Mouse (Mus musculus) limb, embryonic 13.5 days (tissue): ENCODE measurements around the gene Asap2. TPM values are rescaled to one million over a fixed set of nuclear protein-coding genes. Genes with fewer than 3 reads are reported as not detected.
"Not testable (repeated sequence)": the region's sequence is repeated elsewhere in the genome, so short reads cannot be mapped to it uniquely, and the experiment has no call there.

Experiments
- ATAC-seq: fragments of 200-750 bp; cut with Nextera tagmentation; 2 replicates; pipeline ENCODE4 v1.8.0; 2017; ENCODE audit warnings: low read depth, moderate number of reproducible peaks, moderate TSS enrichment; ENCODE audit not compliant: low FRiP score
- H3K27ac ChIP-seq: fragments of 300-500 bp; sonication (generic); 2 replicates; pipeline ENCODE4 v1.5.1; 2015; ENCODE audit warnings: inconsistent platforms, mild to moderate bottlenecking, moderate library complexity
- H3K27me3 ChIP-seq: fragments of 300-500 bp; sonication (generic); 2 replicates; pipeline ENCODE4 v1.6.1; 2015; ENCODE audit warnings: mild to moderate bottlenecking, inconsistent platforms
- H3K36me3 ChIP-seq: fragments of 300-500 bp; sonication (generic); 2 replicates; pipeline ENCODE4 v1.6.1; 2015; ENCODE audit warnings: inconsistent platforms, mild to moderate bottlenecking, moderate library complexity
- H3K4me1 ChIP-seq: fragments of 300-500 bp; sonication (generic); 2 replicates; pipeline ENCODE4 v1.6.1; 2015; ENCODE audit warnings: inconsistent platforms
- H3K4me2 ChIP-seq: fragments of 300-500 bp; sonication (generic); replicated peaks from 2 replicates; pipeline ENCODE4 v1.6.1; 2015; ENCODE audit warnings: inconsistent platforms, mild to moderate bottlenecking, moderate library complexity
- H3K4me3 ChIP-seq: fragments of 300-500 bp; sonication (generic); 2 replicates; pipeline ENCODE4 v1.5.1; 2015; ENCODE audit warnings: moderate library complexity, mild to moderate bottlenecking, inconsistent platforms
- H3K9ac ChIP-seq: fragments of 300-500 bp; sonication (generic); 2 replicates; pipeline ENCODE4 v1.6.1; 2015; ENCODE audit warnings: mild to moderate bottlenecking, inconsistent platforms
- H3K9me3 ChIP-seq: fragments of 300-500 bp; sonication (generic); 2 replicates; pipeline ENCODE4 v1.6.1; 2016; ENCODE audit warnings: inconsistent platforms
- WGBS: fragments of 180-500 bp; shearing (Covaris S2); methylation state at CpG from one replicate; pipeline ENCODE4 v1.1.7; 2015; 5-methylcytosine and 5-hydroxymethylcytosine counted together
- polyA plus RNA-seq: library from polyadenylated mRNA; unstranded; fragments of >200 nt; fragmentation: Nextera tagmentation; extraction: Ambion mirVana; gene quantifications from 2 replicates; pipeline ENCODE4 v1.2.1, GENCODE M21; 2015

Gene Asap2
- polyA plus RNA-seq: 10.7 and 11.1 TPM in 2 replicates

- not testable (repeated sequence) for H3K4me1 ChIP-seq, ATAC-seq, H3K27me3 ChIP-seq, H3K27ac ChIP-seq, H3K36me3 ChIP-seq, H3K9me3 ChIP-seq
- 0% methylated on average over 34 of the region's 38 CpGs for WGBS
- Histone ChIP-seq H3K4me2 (peak within 1 kb of the TSS; percentile 56), H3K4me3 (peak within 1 kb of the TSS; percentile 60), H3K9ac (peak within 1 kb of the TSS; percentile 74)
Measured at GRCm38 (mm10) chr12:20990132-20990531, at the start of gene Asap2. Asap2 (plus strand) TSS chr12:20990459.

- H3K9me3 ChIP-seq, ATAC-seq, H3K27me3 ChIP-seq, H3K4me2 ChIP-seq, H3K27ac ChIP-seq, H3K4me3 ChIP-seq, H3K36me3 ChIP-seq, H3K9ac ChIP-seq, H3K4me1 ChIP-seq: not testable (repeated sequence)
- 69% methylated on average over 9 of the region's 9 CpGs for WGBS
Measured at GRCm38 (mm10) chr12:20947051-20947997, 42.9 kb upstream of the Asap2 start.

- Histone ChIP-seq H3K4me2 (peak overlapping the region; percentile 56), H3K4me3 (peak overlapping the region; percentile 60), H3K9ac (peak overlapping the region; percentile 74)
- not testable (repeated sequence) for ATAC-seq, H3K9me3 ChIP-seq, H3K27me3 ChIP-seq, H3K4me1 ChIP-seq, H3K36me3 ChIP-seq, H3K27ac ChIP-seq
- 0% methylated on average over 51 of the region's 52 CpGs for WGBS
Measured at GRCm38 (mm10) chr12:20990579-20990978, 320 bp downstream of the Asap2 start.

- H3K27me3 ChIP-seq, ATAC-seq: not testable (repeated sequence)
- 54% methylated on average over 6 of the region's 6 CpGs for WGBS
Measured at GRCm38 (mm10) chr12:21030875-21031274, 40.6 kb downstream of the Asap2 start.

GRCm38 (mm10) chr12:21046716-21047115, 56.5 kb downstream of the Asap2 start:
- not testable (repeated sequence) for H3K4me1 ChIP-seq, H3K4me2 ChIP-seq, H3K27ac ChIP-seq, H3K27me3 ChIP-seq, H3K4me3 ChIP-seq, H3K9ac ChIP-seq, ATAC-seq, H3K36me3 ChIP-seq, H3K9me3 ChIP-seq
- 94% methylated on average over 9 of the region's 9 CpGs for WGBS

More at GRCm38 (mm10) chr12:21030875-21031274, 40.6 kb downstream of the Asap2 start:
- not testable (repeated sequence) for H3K27ac ChIP-seq, H3K4me1 ChIP-seq, H3K4me3 ChIP-seq, H3K9ac ChIP-seq, H3K4me2 ChIP-seq, H3K36me3 ChIP-seq
- H3K9me3 ChIP-seq: peaks cover 22% of the 10 kb centered on the region

GRCm38 (mm10) chr12:21075731-21076130, 85.5 kb downstream of the Asap2 start:
- not testable (repeated sequence) for H3K4me1 ChIP-seq, H3K4me2 ChIP-seq, H3K36me3 ChIP-seq, H3K27me3 ChIP-seq, H3K9me3 ChIP-seq, H3K27ac ChIP-seq, H3K4me3 ChIP-seq, ATAC-seq, H3K9ac ChIP-seq
- WGBS: 36% methylated on average over 4 of the region's 4 CpGs

- not testable (repeated sequence) for H3K27me3 ChIP-seq, H3K27ac ChIP-seq, H3K4me2 ChIP-seq, H3K36me3 ChIP-seq, H3K4me3 ChIP-seq, H3K4me1 ChIP-seq, ATAC-seq, H3K9ac ChIP-seq, H3K9me3 ChIP-seq
- WGBS: 16% methylated on average over 1 of the region's 1 CpGs
Measured at GRCm38 (mm10) chr12:21090168-21090567, 99.9 kb downstream of the Asap2 start.

- not testable (repeated sequence) for H3K27ac ChIP-seq, H3K4me3 ChIP-seq, H3K9ac ChIP-seq, H3K4me1 ChIP-seq, H3K27me3 ChIP-seq, H3K4me2 ChIP-seq, ATAC-seq, H3K9me3 ChIP-seq, H3K36me3 ChIP-seq
- WGBS: 67% methylated on average over 1 of the region's 1 CpGs
Measured at GRCm38 (mm10) chr12:21092446-21092845, 102.2 kb downstream of the Asap2 start.

- H3K4me1 ChIP-seq, H3K9me3 ChIP-seq, H3K27me3 ChIP-seq, H3K4me2 ChIP-seq, H3K36me3 ChIP-seq, H3K9ac ChIP-seq, H3K27ac ChIP-seq, H3K4me3 ChIP-seq, ATAC-seq: not testable (repeated sequence)
- 51% methylated on average over 3 of the region's 3 CpGs for WGBS
Measured at GRCm38 (mm10) chr12:21097806-21098325, 107.6 kb downstream of the Asap2 start.

GRCm38 (mm10) chr12:21111116-21111475, 120.8 kb downstream of the Asap2 start:
- not testable (repeated sequence) for H3K27me3 ChIP-seq, ATAC-seq, H3K4me1 ChIP-seq, H3K9me3 ChIP-seq, H3K36me3 ChIP-seq
- Histone ChIP-seq H3K4me3 (peak overlapping the region; percentile 76), H3K27ac (peak overlapping the region; percentile 65; the same call in 1 of the 2 replicates), H3K9ac (peak overlapping the region; percentile 88), H3K4me2 (peak overlapping the region; percentile 75)
- WGBS: 2% methylated on average over 8 of the region's 8 CpGs

- under 1% methylated on average over 104 of the region's 118 CpGs for WGBS
Measured at GRCm38 (mm10) chr12:21111476-21112452, 121.5 kb downstream of the Asap2 start.

More at GRCm38 (mm10) chr12:21111476-21112452, 121.5 kb downstream of the Asap2 start:
- Histone ChIP-seq H3K4me1 (peaks cover 12% of the 10 kb centered on the region; the same call in 1 of the 2 replicates), H3K27ac (peak overlapping the region; percentile 85), H3K9me3 (no peaks in the 10 kb centered on the region), H3K4me2 (peak overlapping the region; percentile 75), H3K9ac (peak overlapping the region; percentile 88), H3K36me3 (no peaks in the 10 kb centered on the region), H3K4me3 (peak overlapping the region; percentile 76), H3K27me3 (no peaks in the 10 kb centered on the region)
- peak; percentile 99 for ATAC-seq
